Mouse (Mus musculus): ENCODE results near the gene Tnks1bp1.

The Tnks1bp1 gene

GRCm38 (mm10) chr2:85030989-85031388 is 16.8 kb upstream of the Tnks1bp1 start:
- ChIA-PET POLR2A (interaction anchor here in 1 of 4 experiments (0.6 to 2.1 kb wide), 2 partner anchors 17 to 46 kb away, joined by 3 to 9 read pairs; partner anchors contain the start of gene Tnks1bp1), CTCF (interaction anchor here in 1 of 4 experiments (0.9 to 1.4 kb wide), 2 partner anchors 9 to 10 kb away, joined by 3 to 4 read pairs; no protein-coding TSS in a partner anchor)

GRCm38 (mm10) chr2:85033121-85033520 is 14.7 kb upstream of the Tnks1bp1 start:
- ChIA-PET POLR2A (interaction anchor here in 3 of 4 experiments (0.5 to 2.3 kb wide), 7 partner anchors 13 to 162 kb away, joined by 3 to 10 read pairs (median 4); partner anchors contain the start of gene Tnks1bp1 (in 1 of the 3)), CTCF (interaction anchor here in 1 of 4 experiments (1.1 kb wide), 1 partner anchor 15 kb away, joined by 4 read pairs; the partner anchor contains the start of gene Tnks1bp1)

GRCm38 (mm10) chr2:85034169-85034568 is 13.7 kb upstream of the Tnks1bp1 start:
- CTCF ChIA-PET, result interaction anchor here in 2 of 4 experiments (0.7 to 1.1 kb wide), 2 partner anchors 12 to 215 kb away, joined by 3 to 5 read pairs; no protein-coding TSS in a partner anchor

DNA sequence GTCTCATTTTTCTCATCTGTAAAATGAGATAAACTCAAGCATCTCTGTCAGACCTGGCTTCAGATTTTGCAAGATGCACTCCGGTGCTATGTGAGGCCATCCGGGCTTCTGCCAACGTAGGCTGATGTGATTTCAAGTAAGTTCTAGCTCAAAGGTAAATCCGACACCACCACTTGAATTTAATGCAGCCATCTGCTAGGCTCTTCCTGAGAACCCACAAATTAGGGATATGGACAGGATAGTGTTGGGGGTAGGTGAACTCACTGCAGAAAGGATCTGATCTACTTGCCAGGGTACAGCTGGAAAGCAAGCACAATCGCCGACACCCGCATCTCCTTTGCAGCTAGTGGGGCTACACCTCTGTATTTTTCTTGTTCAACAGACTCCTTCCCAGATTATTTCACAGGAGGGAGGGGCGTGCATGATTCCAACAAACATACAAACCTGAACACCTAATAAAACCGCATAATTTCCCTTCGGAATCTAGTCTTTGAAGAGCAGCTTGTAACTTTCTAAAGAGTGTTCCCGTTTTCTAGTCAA is 11.2 kb upstream of the Tnks1bp1 start:
- ChIA-PET CTCF (interaction anchor here in 2 of 4 experiments (0.5 to 0.6 kb wide), 3 partner anchors 11 to 147 kb away, joined by 3 to 11 read pairs (median 5); no protein-coding TSS in a partner anchor), POLR2A (interaction anchor here (0.6 to 7.5 kb wide), 30 partner anchors 9 to 295 kb away, joined by 3 to 121 read pairs (median 4); partner anchors contain the start of genes Tnks1bp1 (in 4 of the 4), Slc43a3 (in 2 of the 4), Slc43a1 (in 1 of the 4) and Smtnl1 (in 1 of the 4))

More at GRCm38 (mm10) chr2:85034169-85034568, 13.7 kb upstream of the Tnks1bp1 start:
- POLR2A ChIA-PET, result interaction anchor here in 3 of 4 experiments (0.7 to 7.5 kb wide), 6 partner anchors 12 to 362 kb away, joined by 3 to 121 read pairs (median 4); partner anchors contain the start of gene Tnks1bp1 (in 2 of the 3)

DNA sequence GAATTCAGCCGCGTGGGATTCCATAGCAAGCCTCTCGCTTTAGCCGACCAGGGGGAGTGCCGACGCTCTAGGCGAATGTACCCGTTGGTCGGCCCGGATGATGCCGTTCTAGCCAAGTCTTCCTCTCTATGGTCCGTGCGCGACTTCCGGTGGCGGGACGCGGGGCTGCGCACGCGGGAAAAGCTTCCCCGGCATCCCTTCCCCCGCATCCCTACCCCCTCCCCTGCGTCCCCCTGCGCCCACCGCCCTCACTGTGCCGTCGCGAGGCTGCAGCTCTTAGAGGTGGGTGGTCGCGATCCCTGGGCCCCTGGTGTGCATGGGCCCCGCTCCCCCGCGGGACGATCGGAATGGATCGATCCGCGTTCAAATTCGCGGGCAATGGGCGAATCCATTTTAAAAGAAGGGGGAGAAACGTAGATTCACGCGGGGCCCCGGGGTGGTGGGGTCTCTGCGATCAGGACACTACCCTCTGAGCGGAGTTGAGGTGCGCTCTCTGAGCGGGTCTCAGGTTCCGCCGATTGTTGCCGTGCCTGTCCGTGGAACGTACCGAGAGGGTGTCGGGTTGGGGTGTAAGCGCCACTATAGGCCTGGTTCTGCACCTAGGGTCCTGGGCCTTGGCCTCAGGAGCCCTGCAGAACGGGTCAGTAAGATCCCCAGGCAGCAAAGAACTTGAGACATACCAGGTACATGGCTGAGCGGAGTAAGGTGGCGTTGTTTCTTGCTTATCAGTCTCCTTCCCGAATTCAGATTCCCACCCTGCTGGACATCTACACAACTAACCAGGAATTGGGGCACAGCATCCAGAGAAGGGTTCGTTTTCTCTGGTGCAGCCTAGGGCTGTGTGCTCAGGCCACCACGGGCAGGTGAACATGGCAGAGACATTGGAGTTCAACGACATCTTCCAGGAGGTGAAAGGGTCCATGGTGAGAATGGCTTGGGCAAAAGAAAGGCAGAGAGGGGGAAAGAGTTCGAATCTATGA is 10.5 kb upstream of the Tnks1bp1 start, which contains the start of the genes Ssrp1 and P2rx3:
Gene Ssrp1, plus strand, starts transcription at position 188 of the 980 bp plus-strand sequence.
Gene P2rx3, minus strand, starts transcription at position 416 of the 980 bp plus-strand sequence.
- ChIA-PET CTCF (interaction anchor here in 2 of 4 experiments (0.5 to 0.6 kb wide), 2 partner anchors 12 to 35 kb away, joined by 3 to 5 read pairs; no protein-coding TSS in a partner anchor), POLR2A (interaction anchor here (0.5 to 7.5 kb wide), 36 partner anchors 9 to 1254 kb away, joined by 3 to 121 read pairs (median 4); partner anchors contain the start of genes Tnks1bp1 (in 4 of the 4), Slc43a1 (in 2 of the 4), Slc43a3 (in 2 of the 4) and Smtnl1 (in 1 of the 4))

DNA sequence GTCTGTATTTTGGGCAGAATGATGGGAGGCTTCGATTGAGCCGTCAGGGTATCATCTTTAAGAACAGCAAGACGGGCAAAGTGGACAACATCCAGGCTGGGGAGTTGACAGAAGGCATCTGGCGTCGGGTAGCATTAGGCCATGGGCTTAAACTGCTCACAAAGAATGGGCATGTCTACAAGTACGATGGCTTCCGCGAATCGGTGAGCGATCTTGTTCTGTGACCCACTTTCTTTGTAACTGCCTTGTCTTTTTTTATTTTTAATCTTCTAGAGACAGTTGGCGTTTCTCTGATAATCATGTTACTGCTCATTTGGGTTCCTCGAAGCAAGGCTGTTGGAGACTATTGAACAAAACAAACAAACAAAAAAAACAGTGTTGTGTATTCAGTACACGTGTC is 9.5 kb upstream of the Tnks1bp1 start:
- ChIA-PET CTCF (interaction anchor here in 2 of 4 experiments (0.8 to 1.0 kb wide), 2 partner anchors 10 to 20 kb away, joined by 3 read pairs; no protein-coding TSS in a partner anchor), POLR2A (interaction anchor here in 3 of 4 experiments (0.5 to 7.5 kb wide), 6 partner anchors 9 to 213 kb away, joined by 3 to 121 read pairs (median 10); partner anchors contain the start of gene Tnks1bp1 (in 3 of the 3))

DNA sequence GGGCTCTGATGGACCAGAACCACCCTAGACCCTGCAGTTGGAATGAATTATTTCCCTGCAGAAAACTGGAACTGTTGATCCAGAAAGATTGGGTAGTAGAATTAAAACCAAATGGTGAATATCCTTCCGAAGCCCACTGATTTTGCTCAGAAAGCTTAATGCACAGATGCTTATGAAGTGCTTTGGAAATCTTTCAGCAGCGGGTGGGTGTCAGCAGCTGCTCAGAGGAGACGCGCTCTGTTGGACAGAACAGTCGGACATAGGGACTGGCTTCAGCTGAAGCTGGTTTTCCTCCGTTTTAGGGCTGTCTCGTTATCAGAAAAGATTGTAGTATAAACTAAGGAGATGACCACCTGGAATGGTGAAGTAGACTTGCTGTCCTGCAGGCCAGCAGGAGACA is 4.2 kb upstream of the Tnks1bp1 start:
- ChIA-PET POLR2A (interaction anchor here in 2 of 4 experiments (1.2 to 1.7 kb wide), 2 partner anchors 17 to 235 kb away, joined by 3 to 4 read pairs; no protein-coding TSS in a partner anchor), CTCF (no interaction called here)

DNA sequence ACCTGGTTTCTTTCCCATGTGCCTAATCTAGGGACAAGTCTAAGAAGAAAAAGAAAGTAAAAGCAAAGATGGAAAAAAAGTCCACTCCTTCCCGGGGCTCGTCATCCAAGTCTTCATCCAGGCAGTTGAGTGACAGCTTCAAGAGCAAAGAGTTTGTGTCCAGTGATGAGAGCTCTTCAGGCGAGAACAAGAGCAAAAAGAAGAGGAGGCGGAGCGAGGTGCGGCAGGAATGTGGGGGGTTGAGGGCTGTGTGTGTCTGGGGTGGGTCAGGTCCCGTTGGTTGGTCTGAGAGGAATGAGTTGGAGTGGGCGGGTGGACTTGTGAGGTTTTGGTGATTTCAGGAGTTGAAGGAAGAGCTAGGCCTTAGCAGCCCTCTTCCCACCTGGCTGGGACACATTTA is 1.6 kb upstream of the Tnks1bp1 start:
- POLR2A ChIA-PET, result interaction anchor here (0.6 to 7.4 kb wide), 25 partner anchors 7 to 467 kb away, joined by 3 to 128 read pairs (median 10); partner anchors contain the start of genes P2rx3 (in 4 of the 4) and Ssrp1 (in 4 of the 4)
- CTCF ChIA-PET, result interaction anchor here in 2 of 4 experiments (0.6 to 2.1 kb wide), 3 partner anchors 13 to 38 kb away, joined by 3 to 10 read pairs (median 4); no protein-coding TSS in a partner anchor

DNA sequence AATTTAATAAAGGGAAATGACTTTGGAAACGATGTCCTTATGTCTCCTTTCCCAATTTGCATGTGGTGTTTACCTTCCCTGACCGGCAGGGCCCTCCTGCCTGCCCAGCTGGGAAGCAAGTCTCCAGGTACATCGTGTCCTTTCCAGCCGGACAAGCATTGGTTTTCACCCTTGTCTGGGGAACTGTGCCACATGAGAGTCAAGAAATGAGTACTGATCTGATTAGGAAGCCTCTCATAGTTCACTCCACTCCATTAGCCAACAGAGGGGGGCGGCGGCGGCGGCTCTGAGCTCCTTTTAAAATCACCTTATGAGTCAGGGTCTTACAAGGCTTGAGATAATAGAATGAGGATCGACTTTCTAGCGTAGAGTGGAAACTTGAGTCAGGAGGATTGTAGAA is 741 bp upstream of the Tnks1bp1 start:
- ChIA-PET CTCF (interaction anchor here in 3 of 4 experiments (0.6 to 2.1 kb wide), 8 partner anchors 12 to 463 kb away, joined by 3 to 10 read pairs (median 4); no protein-coding TSS in a partner anchor), POLR2A (interaction anchor here (0.5 to 7.4 kb wide), 64 partner anchors 8 to 468 kb away, joined by 3 to 128 read pairs (median 4); partner anchors contain the start of genes P2rx3 (in 4 of the 4), Ssrp1 (in 4 of the 4), Rtn4rl2 (in 1 of the 4) and Serping1 (in 1 of the 4))

DNA sequence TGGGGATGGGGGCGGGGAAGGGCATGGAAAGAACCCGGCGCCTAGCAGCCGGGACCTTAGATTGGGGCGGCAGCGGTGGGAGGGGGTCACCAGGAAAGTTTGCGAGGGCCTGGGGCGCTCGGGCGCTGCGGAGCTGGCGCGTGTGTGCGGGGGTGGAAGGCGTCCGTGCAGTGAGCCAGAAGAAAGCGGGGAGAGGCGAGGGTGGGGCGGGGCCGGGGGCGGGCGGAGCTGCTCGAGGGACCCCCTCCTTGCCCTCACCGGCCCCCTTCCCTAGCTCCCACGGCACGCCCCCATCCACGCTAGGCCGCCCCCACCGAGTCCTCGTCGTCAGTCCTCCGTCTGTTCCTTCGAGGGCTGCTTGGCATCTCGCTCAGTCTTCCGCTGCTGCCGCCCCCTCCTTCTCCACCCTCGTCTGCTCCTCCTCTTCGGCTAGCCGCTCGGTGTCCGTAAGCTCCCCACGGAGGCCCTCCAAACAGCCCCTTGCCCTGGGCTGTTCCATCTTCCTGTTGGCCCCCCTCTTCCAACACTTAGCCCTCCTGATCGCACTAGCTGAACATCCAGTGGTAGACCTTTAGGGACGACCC is 438 bp downstream of the Tnks1bp1 start:
- ChIA-PET POLR2A (interaction anchor here (0.5 to 7.4 kb wide), 52 partner anchors 8 to 398 kb away, joined by 3 to 128 read pairs (median 4); partner anchors contain the start of genes P2rx3 (in 4 of the 4), Ssrp1 (in 4 of the 4), Ctnnd1 (in 1 of the 4) and Rtn4rl2 (in 1 of the 4)), CTCF (interaction anchor here (0.6 to 2.1 kb wide), 16 partner anchors 10 to 238 kb away, joined by 3 to 10 read pairs (median 4); no protein-coding TSS in a partner anchor)

DNA sequence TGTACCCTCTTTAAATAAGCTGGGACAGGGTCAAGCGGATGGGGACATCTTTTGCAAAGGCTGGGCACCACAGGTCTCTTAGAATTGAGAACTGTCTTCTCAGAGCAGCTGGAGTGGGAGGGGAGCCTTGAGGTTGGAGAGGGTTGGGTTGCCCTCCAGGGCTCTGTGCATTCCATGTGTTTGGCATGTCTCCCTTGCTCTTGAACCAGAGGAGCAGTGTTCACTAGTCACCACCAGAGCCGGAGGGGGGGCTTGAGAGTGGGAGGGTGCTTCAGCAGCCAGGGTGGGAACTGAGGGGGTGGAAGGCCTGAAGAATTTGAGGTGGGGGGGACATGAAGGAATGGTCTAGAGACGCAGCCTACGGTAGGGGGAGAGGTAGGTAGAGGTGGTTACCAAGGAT is 1.5 kb downstream of the Tnks1bp1 start:
- POLR2A ChIA-PET, result interaction anchor here (0.5 to 7.4 kb wide), 14 partner anchors 11 to 307 kb away, joined by 3 to 128 read pairs (median 6); partner anchors contain the start of genes P2rx3 (in 2 of the 4), Ssrp1 (in 2 of the 4) and Slc43a1 (in 1 of the 4)
- CTCF ChIA-PET, result interaction anchor here in 3 of 4 experiments (0.7 to 1.6 kb wide), 3 partner anchors 10 to 17 kb away, joined by 4 to 7 read pairs (median 5); no protein-coding TSS in a partner anchor

DNA sequence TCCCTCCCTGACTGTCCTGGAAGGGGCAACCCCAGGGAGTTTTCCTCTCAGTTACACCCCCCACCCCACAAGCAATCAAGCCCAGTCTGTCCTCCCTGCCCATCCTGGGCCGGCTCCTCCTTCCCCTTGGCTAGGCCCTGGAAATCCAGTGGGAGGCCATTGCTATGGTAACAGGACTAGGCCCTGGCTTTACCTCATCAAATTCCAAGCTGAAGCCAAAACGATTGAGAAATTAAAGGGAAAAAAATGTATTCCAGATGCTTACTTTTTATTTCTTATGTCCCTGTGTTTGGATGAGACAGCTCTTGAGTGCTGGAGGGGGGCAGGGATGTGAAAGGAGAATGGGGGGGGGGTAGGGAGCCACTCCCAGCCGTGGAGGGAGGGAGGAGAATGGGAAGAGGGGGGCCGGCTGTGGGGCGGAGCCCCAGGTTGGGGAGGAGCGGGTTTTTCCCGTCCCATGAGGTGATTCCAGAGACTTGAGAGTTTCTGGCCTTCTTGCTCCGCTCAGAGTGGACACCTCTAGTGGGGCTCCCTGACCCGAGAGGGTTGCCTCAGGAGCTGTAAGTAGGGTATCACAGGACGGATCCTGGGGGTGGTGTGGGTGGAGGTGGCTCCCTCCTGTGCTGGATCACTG is 2.3 kb downstream of the Tnks1bp1 start:
- ChIA-PET POLR2A (interaction anchor here in 3 of 4 experiments (0.7 to 7.4 kb wide), 13 partner anchors 8 to 1386 kb away, joined by 3 to 128 read pairs (median 5); partner anchors contain the start of genes P2rx3 (in 3 of the 3) and Ssrp1 (in 3 of the 3)), CTCF (interaction anchor here in 2 of 4 experiments (0.5 to 1.6 kb wide), 2 partner anchors 9 kb away, joined by 3 to 7 read pairs; no protein-coding TSS in a partner anchor)

DNA sequence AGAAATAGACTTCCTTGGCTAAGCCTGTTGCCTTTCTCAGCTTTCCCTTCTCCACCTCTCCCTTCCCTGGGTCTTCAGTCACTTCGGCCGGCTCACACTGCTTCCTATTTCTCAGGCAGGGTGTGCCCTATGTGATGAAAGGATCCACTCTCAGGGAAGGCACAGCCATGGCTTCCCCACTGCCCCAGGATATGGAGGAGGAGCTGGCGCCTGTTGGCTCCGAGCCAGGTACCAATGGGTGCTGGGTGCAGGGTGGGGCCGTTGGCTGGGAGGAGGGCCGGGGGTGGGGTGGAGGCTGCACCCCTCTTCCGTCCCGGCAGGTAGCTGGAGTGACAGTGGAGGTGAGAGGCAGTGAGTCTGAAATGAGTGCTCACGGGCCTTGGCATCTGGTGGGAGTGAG is 2.9 kb downstream of the Tnks1bp1 start:
- ChIA-PET CTCF (interaction anchor here in 3 of 4 experiments (0.5 to 1.6 kb wide), 3 partner anchors 9 kb away, joined by 3 to 7 read pairs (median 5); no protein-coding TSS in a partner anchor), POLR2A (interaction anchor here in 3 of 4 experiments (0.7 to 7.4 kb wide), 14 partner anchors 9 to 1386 kb away, joined by 3 to 128 read pairs (median 6); partner anchors contain the start of genes P2rx3 (in 3 of the 3) and Ssrp1 (in 3 of the 3))

- CTCF ChIA-PET, result no interaction called here
- POLR2A ChIA-PET, result interaction anchor here in 1 of 4 experiments (1.0 to 7.4 kb wide), 3 partner anchors 9 to 16 kb away, joined by 3 to 128 read pairs (median 3); no protein-coding TSS in a partner anchor
These were observed 5.5 kb downstream of the Tnks1bp1 start for GRCm38 (mm10) chr2:85053192-85053816.

- POLR2A ChIA-PET, result interaction anchor here in 3 of 4 experiments (0.7 to 1.7 kb wide), 5 partner anchors 9 to 25 kb away, joined by 3 to 10 read pairs (median 3); partner anchors contain the start of gene Tnks1bp1 (in 3 of the 3)
- CTCF ChIA-PET, result no interaction called here
These were observed 8.9 kb downstream of the Tnks1bp1 start for GRCm38 (mm10) chr2:85056711-85057110.
